Mouse (Mus musculus) left cerebral cortex, postnatal 36 days (tissue): Measurements from ENCODE around the gene Cep19. TPM values are rescaled to one million over a fixed set of nuclear protein-coding genes. Genes with fewer than 3 reads are reported as not detected.
"Not testable (repeated sequence)": the region's sequence is repeated elsewhere in the genome, so short reads cannot be mapped to it uniquely, and the experiment has no call there.

Source experiments
- DNase-seq, 2 experiments: peaks; one replicate each; pipeline ENCODE4 v3.0.0; 2021 to 2022; ENCODE audit warnings: low spot score in 2 of 2, mixed read lengths in 1 of 2
- intact Hi-C: fragments of 180-260 bp; cut with DNase I; formaldehyde crosslinking; loops from one replicate; pipeline ENCODE4 v1.15.1; 2025
- total RNA-seq, 2 experiments: library from RNA; stranded (reverse); gene quantifications; 2 replicates each; pipeline ENCODE4 v1.2.3; 2021

Gene Cep19
- total RNA-seq = 10 to 100 TPM; 71.0 to 72.1 TPM

GRCm38 (mm10) chr16:32099638-32100150, at the start of gene Cep19, which contains the start of gene Pigx:
Gene Cep19 (plus strand): TSS chr16:32099800.
Gene Pigx (minus strand): TSS chr16:32099740.
- peak; percentile 89 to 91 for DNase-seq
- intact Hi-C loops = loop anchor here (5.0 kb wide), 1 partner anchor 52 kb away; no protein-coding TSS in a partner anchor

DNA sequence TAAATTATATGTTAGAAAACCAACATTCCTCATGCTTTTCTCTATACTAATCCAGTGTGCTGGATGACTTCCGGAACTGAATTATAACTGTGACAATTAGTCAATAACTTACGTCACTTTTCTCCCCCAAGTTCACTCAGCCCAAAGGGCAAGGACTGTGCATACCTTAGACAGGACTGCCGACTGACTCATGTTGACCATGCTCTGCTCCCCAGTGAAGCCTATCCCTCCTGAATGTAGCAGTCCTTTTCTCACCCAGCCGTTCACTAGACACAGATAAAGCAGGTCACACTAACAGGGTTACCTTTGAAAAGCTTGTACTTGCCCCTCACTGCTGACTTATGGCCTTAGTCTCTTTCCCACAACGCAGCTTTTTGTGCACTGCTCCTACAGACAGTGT, 40.8 kb upstream of the Cep19 start:
- intact Hi-C loops = no loop called here
- DNase-seq = no peak

GRCm38 (mm10) chr16:32059840-32060523, 39.6 kb upstream of the Cep19 start:
- DNase-seq = no peak
- intact Hi-C loops = no loop called here

GRCm38 (mm10) chr16:32062226-32062625, 37.4 kb upstream of the Cep19 start:
- no peak for DNase-seq
- intact Hi-C loops = no loop called here

- DNase-seq = no peak
- intact Hi-C loops = no loop called here
Observed at GRCm38 (mm10) chr16:32063900-32064299, 35.7 kb upstream of the Cep19 start.

DNA sequence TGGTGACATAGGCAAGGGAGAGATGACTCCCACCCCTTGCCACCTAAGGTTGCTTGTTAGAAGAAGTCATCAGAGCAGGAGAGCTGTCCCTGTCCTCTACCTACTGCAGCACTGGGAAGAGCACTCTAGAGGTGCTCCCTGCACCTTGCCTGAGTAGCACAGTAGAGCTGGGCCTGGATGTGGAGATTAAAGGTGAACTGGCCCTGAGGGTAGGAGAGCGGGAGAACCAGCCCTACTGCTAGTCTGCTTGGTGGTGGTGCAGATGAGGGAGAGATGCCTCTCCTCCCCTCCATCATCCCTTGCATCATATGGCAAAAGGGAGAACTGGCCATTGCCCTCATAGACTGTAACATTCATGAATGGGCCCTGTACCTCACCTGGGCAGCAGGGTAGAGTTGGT, 32.7 kb upstream of the Cep19 start:
- no peak for DNase-seq
- intact Hi-C loops = no loop called here

- DNase-seq = no peak
- intact Hi-C loops = no loop called here
Observed at GRCm38 (mm10) chr16:32068389-32069300, 31.0 kb upstream of the Cep19 start.

GRCm38 (mm10) chr16:32070070-32070469, 29.5 kb upstream of the Cep19 start:
- intact Hi-C loops, DNase-seq: not testable (repeated sequence)

DNA sequence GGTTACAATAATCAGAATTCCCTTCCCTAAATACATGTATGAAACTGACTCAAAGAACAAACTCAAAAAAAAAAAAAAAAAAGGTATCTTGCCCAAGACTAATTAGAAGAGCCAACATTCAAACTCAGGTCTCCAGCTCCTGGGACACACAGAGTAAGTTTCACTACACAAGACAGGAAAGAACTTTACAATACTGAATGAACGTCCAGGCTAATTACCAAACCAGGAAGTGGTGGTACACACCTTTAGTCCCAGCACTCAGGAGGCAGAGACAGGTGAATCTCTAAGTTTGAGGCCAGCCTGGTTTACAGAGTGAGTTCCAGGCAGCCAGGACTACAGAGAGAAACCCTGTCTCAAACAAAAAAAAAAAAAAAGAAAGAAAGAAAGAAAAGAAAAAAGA, 23.8 kb upstream of the Cep19 start:
- DNase-seq = no peak
- intact Hi-C loops = no loop called here

DNA sequence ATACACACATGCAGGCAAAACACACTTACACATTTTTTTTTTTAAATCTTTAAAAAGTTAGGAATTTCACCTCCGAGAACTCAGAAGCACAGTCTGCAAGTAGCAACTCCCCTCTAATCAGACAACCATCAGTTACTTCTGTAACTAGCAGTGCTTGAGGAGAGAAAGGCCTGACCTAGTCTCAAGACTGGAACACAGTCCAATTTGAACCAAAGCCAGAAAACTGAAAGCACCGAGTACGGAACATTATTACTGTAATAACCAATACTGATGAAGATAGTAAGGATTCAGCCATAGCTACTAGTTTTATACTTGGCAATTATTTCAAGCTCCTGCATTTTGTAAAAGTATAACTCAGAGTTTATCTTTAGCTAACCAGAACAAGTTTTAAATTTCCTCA, 23.2 kb upstream of the Cep19 start:
- intact Hi-C loops = no loop called here
- no peak for DNase-seq

GRCm38 (mm10) chr16:32077648-32078407, 21.8 kb upstream of the Cep19 start:
- intact Hi-C loops = no loop called here
- no peak for DNase-seq

DNA sequence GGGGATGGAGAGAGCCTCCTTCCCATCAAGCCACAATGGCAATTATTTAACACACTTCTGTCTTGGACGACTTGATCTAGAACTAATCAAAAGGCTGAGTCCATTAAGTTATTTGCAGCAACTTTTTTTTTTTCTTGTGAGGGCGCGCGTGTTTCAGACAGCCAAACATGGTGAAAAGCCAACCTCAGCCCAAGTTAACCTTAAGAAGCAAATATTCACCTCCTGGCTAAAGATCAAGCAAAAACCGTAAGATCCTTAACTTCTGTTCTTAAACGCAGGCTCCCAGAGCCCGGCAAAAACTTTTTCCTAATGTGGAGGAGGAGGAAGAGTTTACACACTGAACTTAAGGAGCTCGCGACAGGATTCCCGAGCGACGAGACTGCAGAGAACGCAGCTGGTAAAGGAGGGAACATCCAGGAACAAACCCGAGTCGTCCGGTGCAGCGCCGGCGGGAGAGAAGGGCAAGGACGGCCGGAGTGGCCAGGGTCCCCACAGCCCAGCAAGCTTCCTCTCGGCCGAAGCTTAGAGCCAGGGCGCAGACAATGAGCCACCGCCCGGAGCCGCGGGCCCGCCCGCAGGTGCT, 21.1 kb upstream of the Cep19 start:
- DNase-seq = peak; percentile 27 to 41
- intact Hi-C loops = no loop called here

DNA sequence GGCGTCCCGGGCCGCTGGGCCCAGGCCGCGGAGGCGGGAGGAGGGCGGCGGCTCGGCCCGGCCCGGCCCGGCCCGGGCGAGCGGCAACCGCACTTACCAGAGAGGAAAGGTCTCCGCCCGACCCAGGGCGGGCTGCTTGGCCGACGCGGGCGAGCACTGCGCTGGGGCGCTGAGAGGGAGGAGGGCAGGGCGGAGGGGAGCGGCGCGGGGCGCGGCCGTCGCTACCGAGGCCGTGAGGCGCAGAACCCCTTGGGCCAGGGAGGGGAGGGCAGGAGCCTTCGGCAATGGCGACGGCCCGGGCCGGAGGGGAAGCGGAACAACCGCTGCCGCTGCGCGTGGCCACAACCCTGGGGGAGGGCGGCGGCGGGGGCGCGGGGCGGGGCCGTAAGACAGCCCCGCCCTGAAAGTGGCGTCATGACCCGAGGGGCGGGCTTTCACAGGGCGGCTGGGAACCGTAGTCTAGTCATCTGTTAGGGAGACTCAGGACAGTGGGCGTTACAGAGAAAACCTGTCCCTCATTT, 20.5 kb upstream of the Cep19 start, which contains the start of gene Pak2:
Pak2 (minus strand) TSS at position 352 of the 521 bp plus-strand sequence.
- intact Hi-C loops = no loop called here
- DNase-seq = peak; percentile 78 to 82

DNA sequence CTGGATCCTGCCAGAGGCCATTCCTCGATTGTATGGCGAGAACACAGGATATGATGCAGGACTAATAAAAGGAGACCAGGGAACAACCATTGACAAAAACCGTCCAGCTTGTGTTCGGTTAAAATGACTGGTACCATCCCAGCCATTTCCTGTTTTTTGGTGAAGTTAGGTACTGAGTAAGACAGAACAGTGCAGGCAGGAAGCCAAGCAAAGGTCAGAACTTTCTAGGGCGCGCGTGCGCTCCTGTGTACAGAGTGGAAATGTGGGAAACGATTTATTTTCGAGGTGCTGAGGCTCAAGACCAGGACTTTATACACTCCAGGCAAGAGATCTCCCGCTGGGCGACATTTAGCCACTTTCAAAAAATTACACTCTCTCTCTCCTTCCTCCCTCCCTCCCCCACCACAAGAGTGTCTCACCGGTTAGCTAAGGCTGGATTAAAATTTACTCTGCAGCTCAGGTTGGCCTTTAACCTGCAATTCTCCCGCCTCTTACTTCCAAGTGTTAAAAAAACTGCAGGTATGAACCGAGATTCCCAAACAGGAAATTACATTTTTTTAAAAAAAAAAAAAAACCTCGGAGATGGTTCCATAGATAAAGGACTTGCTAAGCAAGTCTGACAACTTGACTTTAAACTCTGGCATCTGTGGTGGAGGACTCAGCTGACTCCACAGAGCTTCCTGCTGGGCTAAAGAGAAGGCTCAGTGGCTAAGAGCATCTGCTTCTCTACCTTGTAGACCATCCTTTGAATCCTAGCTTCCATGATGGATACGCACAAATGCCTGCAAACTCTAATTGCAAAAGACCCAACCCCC, 11.8 kb upstream of the Cep19 start:
- DNase-seq = no peak
- intact Hi-C loops = no loop called here

DNA sequence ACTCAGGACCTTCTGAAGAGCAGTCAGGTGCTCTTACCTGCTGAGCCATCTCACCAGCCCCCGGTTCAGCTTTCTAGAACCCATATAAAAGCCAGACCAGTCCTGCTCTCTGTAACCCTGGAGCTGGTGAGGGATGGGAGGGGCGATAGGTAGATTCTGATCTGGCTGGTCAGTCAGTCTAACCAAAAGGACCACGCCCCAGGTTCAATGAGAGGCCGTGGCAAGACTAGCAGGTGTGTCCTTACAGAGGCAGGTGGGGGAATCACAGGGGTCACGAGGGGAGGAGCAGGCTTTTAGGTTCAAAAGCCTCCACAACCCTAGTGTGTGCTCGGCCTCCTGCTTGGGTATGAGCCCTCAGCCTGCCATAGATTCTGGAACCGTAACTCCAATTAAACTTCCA, 8.1 kb upstream of the Cep19 start:
- no peak for DNase-seq
- intact Hi-C loops = no loop called here

DNA sequence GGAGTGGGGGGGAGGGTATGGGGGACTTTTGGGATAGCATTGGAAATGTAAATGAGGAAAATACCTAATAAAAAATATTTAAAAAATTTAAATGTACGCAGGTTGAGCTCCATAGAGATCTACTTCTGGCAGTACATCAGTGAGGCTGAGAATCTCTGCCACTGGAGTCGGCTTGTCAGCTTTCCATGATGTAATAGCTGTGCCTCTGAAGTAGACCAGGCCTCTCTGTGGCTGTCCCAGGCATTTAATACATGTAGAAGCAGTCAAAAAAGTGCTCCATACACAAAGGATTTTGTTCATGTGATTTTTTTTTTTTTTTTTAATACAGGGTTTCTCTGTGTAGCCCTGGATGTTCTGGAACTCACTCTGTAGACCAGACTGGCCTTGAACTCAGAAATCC, 1.8 kb upstream of the Cep19 start:
- DNase-seq = not testable (repeated sequence)
- intact Hi-C loops = loop anchor here (5.0 kb wide), 1 partner anchor 50 kb away; no protein-coding TSS in a partner anchor

- intact Hi-C loops = loop anchor here (5.0 kb wide), 1 partner anchor 52 kb away; no protein-coding TSS in a partner anchor
- peak in 1 of 2 experiments; percentile 14 for DNase-seq
Observed at GRCm38 (mm10) chr16:32098897-32099637, 533 bp upstream of the Cep19 start.

- no peak for DNase-seq
- intact Hi-C loops = no loop called here
Observed at GRCm38 (mm10) chr16:32102295-32102694, 2.7 kb downstream of the Cep19 start.
